Mouse (Mus musculus): ENCODE measurements at regions not wholly inside any gene's neighbourhood (a gene's known extent, or its start where the extent isn't known, plus 50 kb on each side); places are given as distances from the start of the nearest gene placed in this dataset.

GRCm38 (mm10) chr16:24232001-24232530 lies 161.2 kb upstream of the Lpp start:
- no peak for TF ChIP-seq CTCF (IDR thresholded peaks at IDR 0.05; ENCODE audit: borderline replicate concordance, insufficient read depth, low read length)
- no peak for TF ChIP-seq POLR2A (IDR thresholded peaks at IDR 0.05; ENCODE audit: low read depth, low read length)

All from embryonic fibroblast, embryonic 13.5 days (primary cell).